Mouse (Mus musculus) common myeloid progenitor, adult 5-6 weeks (primary cell): ENCODE results near the gene Fam69a. TPM values are rescaled to one million over a fixed set of nuclear protein-coding genes. Genes with fewer than 3 reads are reported as not detected.

Source experiments
- ATAC-seq: replicated peaks from 2 replicates; pipeline ENCODE4 v1.8.0; 2016; ENCODE audit warnings: low read depth, mild to moderate bottlenecking, moderate TSS enrichment, inconsistent platforms; ENCODE audit not compliant: poor library complexity, severe bottlenecking
- total RNA-seq: library from RNA; stranded (forward); fragments of 200-1000, 187-1606 nt; gene quantifications from 2 replicates; pipeline ENCODE4 v1.2.3, GENCODE M21; 2017

Gene Fam69a
- total RNA-seq, 1 experiment from 2014 or later = 28.6 TPM

DNA sequence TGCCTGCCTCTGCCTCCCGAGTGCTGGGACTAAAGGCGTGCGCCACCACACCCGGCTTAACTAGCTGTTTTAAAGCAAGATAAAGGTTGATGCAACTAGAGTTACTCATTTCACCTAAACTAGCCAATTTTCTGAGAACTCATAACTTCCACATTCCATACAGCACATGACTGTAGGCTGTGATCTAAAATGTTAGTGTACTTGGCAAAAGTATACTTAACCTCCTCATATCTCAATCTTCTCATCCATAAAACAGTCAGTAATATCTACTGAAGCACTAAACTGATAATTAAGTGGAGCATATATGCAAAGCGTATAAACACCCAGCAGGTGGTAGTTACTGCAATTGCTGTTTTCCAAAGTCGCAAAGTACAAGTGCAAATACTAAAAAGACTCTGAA is 113.6 kb downstream of the Fam69a start:
- no peak for ATAC-seq

DNA sequence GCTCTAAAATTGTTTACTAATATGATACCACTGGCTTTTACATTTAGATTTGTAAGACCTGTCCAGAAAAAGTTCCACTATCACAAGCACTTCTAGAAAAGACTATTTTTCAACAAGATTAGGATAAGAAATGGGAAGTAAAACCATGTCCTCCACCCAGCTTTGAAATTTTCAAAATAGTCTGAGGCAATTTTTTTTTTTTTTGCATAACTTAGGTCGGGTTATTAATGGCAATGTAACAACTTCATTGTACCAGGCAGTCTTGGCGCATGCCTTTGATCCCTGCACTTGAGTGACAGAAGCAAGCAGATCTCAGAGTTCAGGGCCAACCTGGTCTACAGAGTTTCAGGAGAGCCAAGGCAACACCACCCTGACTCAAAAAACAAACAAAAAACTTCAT is 117.2 kb downstream of the Fam69a start:
- peak; percentile 19; the same call in 1 of the 2 replicates for ATAC-seq

- peak; percentile 61 for ATAC-seq
Observed at GRCm38 (mm10) chr5:107868905-107869424, 117.9 kb downstream of the Fam69a start.

- ATAC-seq = peak; percentile 43
Observed at GRCm38 (mm10) chr5:107867970-107868904, 118.6 kb downstream of the Fam69a start.

DNA sequence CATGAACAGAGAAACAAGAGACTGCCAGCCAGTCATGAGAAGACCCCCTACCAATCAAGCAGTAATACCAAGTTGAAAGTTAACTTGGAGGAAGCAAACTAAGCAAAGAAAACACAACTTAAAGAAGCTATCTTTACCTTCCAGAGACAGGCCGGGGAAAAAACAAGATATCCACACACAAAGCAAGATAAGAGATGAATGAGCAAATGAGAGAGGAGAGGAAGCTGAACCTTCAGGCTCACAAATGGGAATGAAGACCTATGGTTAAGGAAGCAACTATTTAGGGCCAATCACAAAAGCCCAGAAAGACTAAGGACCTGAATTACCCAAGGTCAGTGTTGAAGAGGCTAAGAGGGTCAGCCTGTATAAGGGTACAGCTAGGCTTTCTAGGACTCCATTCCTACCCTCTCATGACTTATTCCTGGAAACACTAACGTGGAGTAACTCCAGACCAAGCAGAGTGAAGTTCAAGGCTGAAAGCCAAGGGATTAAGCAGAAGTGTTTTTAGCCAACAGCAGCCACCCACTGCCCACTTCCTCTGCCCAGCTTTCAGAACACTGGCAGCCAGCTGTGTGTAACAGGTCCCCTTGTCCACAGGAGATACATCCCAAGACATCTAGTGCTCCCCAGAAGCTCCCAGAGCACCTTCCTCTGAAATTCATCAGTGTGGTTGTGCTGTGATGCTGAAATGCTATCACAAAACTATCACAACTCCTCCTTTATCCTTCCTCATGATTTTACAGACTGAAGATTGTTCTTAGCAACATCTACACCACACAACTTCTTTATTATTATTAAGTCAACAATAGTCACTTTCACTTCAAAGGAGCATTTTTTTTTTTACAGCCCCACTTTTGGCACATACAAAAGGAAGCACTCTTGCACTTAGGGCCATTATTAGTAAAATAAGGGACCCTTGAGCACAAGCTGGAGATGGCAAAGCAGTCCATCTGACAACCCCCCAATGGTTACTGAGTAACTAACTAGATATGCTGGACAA is 120.5 kb downstream of the Fam69a start:
- ATAC-seq = peak; percentile 58

DNA sequence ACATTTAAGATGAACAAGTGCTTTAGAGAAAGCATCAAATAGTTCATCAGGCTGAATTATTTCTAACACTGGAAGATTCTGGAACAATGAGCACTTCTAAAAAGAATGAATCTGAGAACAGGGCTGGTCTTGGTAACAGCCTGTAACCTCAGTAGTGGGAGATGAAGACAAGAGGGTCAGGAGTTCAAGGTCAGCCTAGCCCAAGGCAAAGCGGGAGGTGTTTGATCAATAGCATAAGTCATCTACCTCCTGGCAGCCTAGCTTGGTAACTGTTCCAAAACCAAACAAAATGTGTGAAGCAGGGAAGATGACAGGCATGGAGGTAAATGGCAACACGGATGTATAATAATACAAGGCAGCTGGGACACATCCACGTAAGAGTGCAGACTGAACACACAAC is 122.9 kb downstream of the Fam69a start:
- no peak for ATAC-seq

DNA sequence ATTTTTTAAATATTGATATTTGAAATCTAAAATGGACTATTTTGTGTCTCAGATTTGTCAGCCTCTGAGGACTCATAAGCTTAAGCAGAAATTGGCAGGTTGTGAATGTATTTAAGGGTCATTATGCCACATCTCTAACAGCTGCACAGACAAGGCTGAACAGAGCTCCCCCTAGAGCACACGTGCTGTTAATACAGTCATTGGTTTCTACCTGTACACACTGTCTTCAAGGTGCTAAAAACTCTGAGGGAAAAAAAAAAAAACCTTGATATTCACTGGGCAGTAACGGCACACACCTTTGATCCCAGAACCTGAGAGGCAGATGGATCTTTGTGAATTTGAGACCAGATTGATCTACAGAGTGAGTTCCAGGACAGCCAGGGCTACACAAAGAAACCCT is 127.9 kb downstream of the Fam69a start:
- ATAC-seq = peak; percentile 45; the same call in 1 of the 2 replicates

Other genes with a start within 250 kb of the Fam69a start
- gene Ube2d2b, start 157.0 kb downstream of the Fam69a start, total RNA-seq = not detected in 2 replicates
- 7.9 and 15.4 TPM in 2 replicates for gene Evi5, start 112.0 kb downstream of the Fam69a start, total RNA-seq
- 363 and 432 TPM in 2 replicates for gene Rpl5, start 86.6 kb downstream of the Fam69a start, total RNA-seq
- 114 and 119 TPM in 2 replicates for gene Mtf2, start 78.6 kb upstream of the Fam69a start, total RNA-seq
- 98.8 and 101 TPM in 2 replicates for gene Tmed5, start 145.5 kb upstream of the Fam69a start, total RNA-seq
- gene Ccdc18, start 145.8 kb upstream of the Fam69a start, total RNA-seq = 25.7 and 32.1 TPM in 2 replicates